Comparison of ENCODE assay signal across 9 mouse cellular contexts in genomic region chr1:127409512-127409911, GRCm38 (mm10).
DNase-seq lines count a peak whose midpoint lies in the region; ATAC-seq and TF ChIP-seq lines count a peak whose summit lies in the region.
"Had no signal": no experiment of that assay in that cellular context is flagged by ENCODE, and none has a peak within 500 bp of the region (broad histone marks: within the 10 kb centered on the region; RNA-seq: fewer than 3 reads in every experiment).

No protein-coding gene starts in this region.

- 42% methylated on average over 5 of the region's 5 CpGs for WGBS in embryonic facial prominence, embryonic 15.5 days
- 44% methylated on average over 5 of the region's 5 CpGs for WGBS in hindbrain, postnatal 0 days
- WGBS in lung, postnatal 0 days, result 38% methylated on average over 5 of the region's 5 CpGs

- H3K4me1 ChIP-seq in embryonic facial prominence, embryonic 15.5 days, result peaks cover 11% of the 10 kb centered on the region; the same call in 1 of the 2 replicates
- H3K4me1 ChIP-seq in hindbrain, postnatal 0 days (ENCODE audit: insufficient read depth, low read length), result peaks cover 1% of the 10 kb centered on the region; the same call in 1 of the 2 replicates
- H3K4me1 ChIP-seq in lung, postnatal 0 days (ENCODE audit: insufficient read depth, low read depth, low read length), result no peaks in the 10 kb centered on the region

- H3K4me3 ChIP-seq in embryonic facial prominence, embryonic 15.5 days (replicated peaks), result no peak overlapping the region
- no peak overlapping the region for H3K4me3 ChIP-seq in hindbrain, postnatal 0 days (ENCODE audit: low read length)
- no peak overlapping the region for H3K4me3 ChIP-seq in lung, postnatal 0 days (ENCODE audit: low read depth, low read length)
- H3K4me3 ChIP-seq: myocyte had no signal

- H3K36me3 ChIP-seq in embryonic facial prominence, embryonic 15.5 days, result peaks cover 20% of the 10 kb centered on the region
- H3K36me3 ChIP-seq in hindbrain, postnatal 0 days (ENCODE audit: insufficient read depth, low read length), result peaks cover 6% of the 10 kb centered on the region; the same call in 1 of the 2 replicates
- H3K36me3 ChIP-seq in lung, postnatal 0 days (ENCODE audit: insufficient read depth, low read length), result 0 out of 2 replicates have a peak, but pooled peaks cover 4% of the 10 kb centered on the region

- ATAC-seq in embryonic facial prominence, embryonic 15.5 days (ENCODE audit: insufficient number of reproducible peaks, low FRiP score, low TSS enrichment, low read depth), result 0 out of 2 replicates have a peak, but pooled peaks have one; percentile 21
- peak; percentile 48; the same call in 1 of the 2 replicates for ATAC-seq in hindbrain, postnatal 0 days
- peak; percentile 38; the same call in 1 of the 2 replicates for ATAC-seq in lung, postnatal 0 days
- no peak for ATAC-seq in frontal cortex, adult (ENCODE audit: low TSS enrichment)

- H3K27me3 ChIP-seq in embryonic facial prominence, embryonic 15.5 days, result no peaks in the 10 kb centered on the region
- no peaks in the 10 kb centered on the region for H3K27me3 ChIP-seq in hindbrain, postnatal 0 days (ENCODE audit: insufficient read depth, low read length)
- no peaks in the 10 kb centered on the region for H3K27me3 ChIP-seq in lung, postnatal 0 days (replicated peaks; ENCODE audit: insufficient read depth, low read length)

- no peak for TF ChIP-seq EP300 in lung, postnatal 0 days (IDR thresholded peaks at IDR 0.05)

- peak; percentile 64 for TF ChIP-seq CTCF in hindbrain, postnatal 0 days (IDR thresholded peaks at IDR 0.05; ENCODE audit: low read depth)
- TF ChIP-seq CTCF in lung, postnatal 0 days (IDR thresholded peaks at IDR 0.05), result peak; percentile 60

- no peak overlapping the region for H3K4me2 ChIP-seq in embryonic facial prominence, embryonic 15.5 days (replicated peaks)
- H3K4me2 ChIP-seq in hindbrain, postnatal 0 days (ENCODE audit: low read depth, low read length), result no peak overlapping the region
- H3K4me2 ChIP-seq in lung, postnatal 0 days (replicated peaks; ENCODE audit: low read depth, low read length), result no peak overlapping the region

- DNase-seq in lung, adult 18-20 months, result peak; percentile 17 to 22
- DNase-seq in lung, postnatal 4 days, result no peak
- peak; percentile 53 for DNase-seq in hindbrain, postnatal 0 days (ENCODE audit: low spot score)
- DNase-seq in lung, postnatal 0 days (ENCODE audit: low spot score), result peak; percentile 46
- peak; percentile 9 to 18 for DNase-seq in thymus, adult 18-20 months
- DNase-seq in frontal cortex, postnatal 10 days (ENCODE audit: low spot score in 2 of 2), result no peak

- H3K27ac ChIP-seq in embryonic facial prominence, embryonic 15.5 days (replicated peaks), result no peak overlapping the region
- peak overlapping the region; percentile 45; the same call in 1 of the 2 replicates for H3K27ac ChIP-seq in hindbrain, postnatal 0 days
- no peak overlapping the region for H3K27ac ChIP-seq in lung, postnatal 0 days (ENCODE audit: low read length)

- no peaks in the 10 kb centered on the region for H3K9me3 ChIP-seq in embryonic facial prominence, embryonic 15.5 days (replicated peaks)
- H3K9me3 ChIP-seq in hindbrain, postnatal 0 days (ENCODE audit: low read length), result no peaks in the 10 kb centered on the region
- H3K9me3 ChIP-seq in lung, postnatal 0 days (ENCODE audit: low read length), result no peaks in the 10 kb centered on the region

- H3K9ac ChIP-seq in embryonic facial prominence, embryonic 15.5 days, result no peak overlapping the region
- no peak overlapping the region for H3K9ac ChIP-seq in hindbrain, postnatal 0 days (replicated peaks; ENCODE audit: low read length)
- no peak overlapping the region for H3K9ac ChIP-seq in lung, postnatal 0 days (replicated peaks; ENCODE audit: low read depth)

Comparison
In these comparisons a context has a peak if more than half of its experiments do, and no peak if none do; other contexts are left out.
1. DNase-seq: peak in lung, adult 18-20 months (2 of 2), hindbrain, postnatal 0 days (single experiment), lung, postnatal 0 days (single experiment) and thymus, adult 18-20 months (2 of 2); none in lung, postnatal 4 days (0 of 2) and frontal cortex, postnatal 10 days (0 of 2).